Mouse (Mus musculus) hindbrain, embryonic 10.5 days (tissue): ENCODE measurements at regions not wholly inside any gene's neighbourhood (a gene's known extent, or its start where the extent isn't known, plus 50 kb on each side); places are given as distances from the start of the nearest gene placed in this dataset.

Experiments
- DNase-seq: peaks from one replicate; pipeline ENCODE4 v3.0.0-alpha.2; 2017; ENCODE audit warnings: low spot score
- H3K27ac ChIP-seq: fragments of 300-500 bp; sonication (generic); 2 replicates; pipeline ENCODE4 v1.5.1; 2016; ENCODE audit warnings: mild to moderate bottlenecking, moderate library complexity
- H3K27me3 ChIP-seq: fragments of 300-500 bp; sonication (generic); 2 replicates; pipeline ENCODE4 v1.6.1; 2016; ENCODE audit warnings: mild to moderate bottlenecking; ENCODE audit not compliant: poor library complexity, insufficient read depth, severe bottlenecking
- H3K36me3 ChIP-seq: fragments of 300-500 bp; sonication (generic); 2 replicates; pipeline ENCODE4 v1.6.1; 2016; ENCODE audit warnings: mild to moderate bottlenecking, moderate library complexity
- H3K4me1 ChIP-seq: fragments of 300-500 bp; sonication (generic); replicated peaks from 2 replicates; pipeline ENCODE4 v1.6.1; 2016; ENCODE audit warnings: mild to moderate bottlenecking
- H3K4me3 ChIP-seq: fragments of 300-500 bp; sonication (generic); 2 replicates; pipeline ENCODE4 v1.5.1; 2016; ENCODE audit warnings: mild to moderate bottlenecking, moderate library complexity
- H3K9me3 ChIP-seq: fragments of 300-500 bp; sonication (generic); 2 replicates; pipeline ENCODE4 v1.6.1; 2016; ENCODE audit warnings: mild to moderate bottlenecking, moderate library complexity
- WGBS: fragments of 180-500 bp; shearing (Covaris S2); methylation state at CpG from one replicate; pipeline ENCODE4 v1.1.7; 2016; 5-methylcytosine and 5-hydroxymethylcytosine counted together

DNA sequence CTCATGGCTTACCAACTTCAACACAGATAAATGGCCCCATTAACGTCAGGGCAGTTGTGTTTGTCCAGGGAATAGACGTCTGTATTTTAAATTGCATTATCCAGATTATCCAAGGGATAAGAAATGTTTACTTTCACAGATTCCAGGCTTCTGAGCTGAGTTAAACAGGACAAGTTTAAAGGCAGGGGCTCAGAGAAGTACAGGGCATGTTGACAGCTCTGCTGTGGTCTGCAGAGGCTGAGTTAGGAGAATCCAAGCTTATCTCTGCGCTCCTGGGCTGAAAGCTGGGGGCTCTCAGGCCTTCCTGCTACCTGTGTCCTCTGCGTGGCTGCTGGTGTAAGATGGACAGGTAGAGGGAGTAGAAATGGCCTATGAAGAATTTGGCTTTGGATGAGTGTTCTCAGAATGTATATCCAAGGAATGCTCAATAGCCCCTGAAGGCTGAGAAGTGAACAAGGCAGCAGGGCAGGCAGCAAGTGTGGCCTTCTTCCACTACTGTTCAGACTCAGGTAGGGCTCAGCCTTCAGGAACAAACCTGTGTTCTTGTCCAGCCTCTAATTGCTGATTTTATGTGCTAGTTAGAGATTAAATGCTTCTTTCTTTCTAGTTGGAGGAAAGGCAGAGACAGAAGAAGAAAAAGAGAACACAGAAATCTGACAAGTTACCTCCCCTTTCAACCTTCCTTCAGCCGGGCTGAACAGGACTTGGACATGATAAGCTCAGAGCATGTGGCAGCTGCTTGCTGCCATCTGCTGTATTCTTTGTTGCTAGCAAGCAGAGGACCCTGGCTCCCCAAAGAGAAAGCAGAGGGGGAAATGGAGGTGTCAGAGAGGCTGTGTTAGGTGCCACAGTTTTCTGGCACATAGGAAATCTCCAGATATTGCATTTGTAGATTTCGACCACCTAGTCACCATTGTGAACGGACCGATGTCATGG, 77.9 kb upstream of the Grem2 start:
- 76% methylated on average over 8 of the region's 8 CpGs for WGBS
- DNase-seq: peak; percentile 29

DNA sequence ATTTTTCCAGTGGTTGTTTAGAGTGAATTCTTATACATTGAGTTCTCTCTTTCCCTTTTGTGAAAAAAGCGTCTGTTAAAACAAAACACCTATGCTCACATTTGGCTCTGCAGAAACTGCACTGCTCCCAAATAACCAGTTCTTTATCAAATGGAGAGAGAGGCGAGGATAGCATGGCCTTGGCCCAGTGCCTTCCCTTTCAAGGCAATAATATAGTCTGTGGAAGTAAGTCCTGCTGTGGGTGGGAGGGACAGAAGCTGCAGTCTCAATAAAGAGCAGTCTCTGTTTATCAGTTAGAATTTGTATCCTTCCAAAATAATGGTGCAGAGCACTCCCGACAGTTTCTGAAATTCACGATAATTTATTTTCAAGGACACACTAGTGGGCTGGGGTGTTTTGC, 70.9 kb upstream of the Grem2 start:
- H3K9me3 ChIP-seq: no peaks in the 10 kb centered on the region
- 84% methylated on average over 4 of the region's 4 CpGs for WGBS
- no peaks in the 10 kb centered on the region for H3K36me3 ChIP-seq
- H3K4me1 ChIP-seq: no peaks in the 10 kb centered on the region
- H3K27ac ChIP-seq: no peak overlapping the region
- H3K4me3 ChIP-seq: no peak overlapping the region
- DNase-seq: no peak
- no peaks in the 10 kb centered on the region for H3K27me3 ChIP-seq

More for the DNA sequence above, 77.9 kb upstream of the Grem2 start:
- Histone ChIP-seq H3K27me3 (no peaks in the 10 kb centered on the region), H3K9me3 (no peaks in the 10 kb centered on the region), H3K4me3 (no peak overlapping the region), H3K36me3 (no peaks in the 10 kb centered on the region), H3K27ac (no peak overlapping the region), H3K4me1 (no peaks in the 10 kb centered on the region)

GRCm38 (mm10) chr1:174988590-174988989, 67.0 kb upstream of the Grem2 start:
- Histone ChIP-seq H3K27me3 (no peaks in the 10 kb centered on the region), H3K36me3 (no peaks in the 10 kb centered on the region), H3K27ac (no peak overlapping the region), H3K4me1 (no peaks in the 10 kb centered on the region), H3K9me3 (no peaks in the 10 kb centered on the region), H3K4me3 (no peak overlapping the region)
- DNase-seq: no peak
- 85% methylated on average over 5 of the region's 5 CpGs for WGBS

GRCm38 (mm10) chr1:174971895-174972294, 50.3 kb upstream of the Grem2 start:
- H3K4me1 ChIP-seq: no peaks in the 10 kb centered on the region; the same call in 1 of the 2 replicates
- H3K4me3 ChIP-seq: no peak overlapping the region
- no peaks in the 10 kb centered on the region for H3K9me3 ChIP-seq
- DNase-seq: no peak
- H3K27ac ChIP-seq: no peak overlapping the region
- no peaks in the 10 kb centered on the region for H3K27me3 ChIP-seq
- WGBS: 73% methylated on average over 6 of the region's 6 CpGs
- H3K36me3 ChIP-seq: no peaks in the 10 kb centered on the region
